Mouse (Mus musculus) embryonic facial prominence, embryonic 14.5 days (tissue): ENCODE data around the gene Cacna1f. TPM values are rescaled to one million over a fixed set of nuclear protein-coding genes. Genes with fewer than 3 reads are reported as not detected.

ENCODE experiments used
- ATAC-seq: fragments of 200-750 bp; cut with Nextera tagmentation; 2 replicates; pipeline ENCODE4 v1.8.0; 2017; ENCODE audit warnings: low read depth, moderate number of reproducible peaks, moderate TSS enrichment
- DNase-seq: peaks from one replicate; pipeline ENCODE4 v3.0.0-alpha.2; 2015; ENCODE audit warnings: low spot score
- H3K27ac ChIP-seq: fragments of 300-500 bp; sonication (generic); replicated peaks from 2 replicates; pipeline ENCODE4 v1.5.1; 2014; ENCODE audit warnings: low read depth, mild to moderate bottlenecking, low read length, moderate library complexity
- H3K27me3 ChIP-seq: fragments of 300-500 bp; sonication (generic); replicated peaks from 2 replicates; pipeline ENCODE4 v1.6.1; 2014; ENCODE audit warnings: low read length; ENCODE audit not compliant: control insufficient read depth, insufficient read depth
- H3K36me3 ChIP-seq: fragments of 300-500 bp; sonication (generic); 2 replicates; pipeline ENCODE4 v1.6.1; 2014; ENCODE audit warnings: low read length, mixed read lengths; ENCODE audit not compliant: control insufficient read depth, insufficient read depth
- H3K4me1 ChIP-seq: fragments of 300-500 bp; sonication (generic); 2 replicates; pipeline ENCODE4 v1.6.1; 2014; ENCODE audit warnings: antibody characterized with exemption, low read length; ENCODE audit not compliant: control insufficient read depth, insufficient read depth
- H3K4me2 ChIP-seq: fragments of 300-500 bp; sonication (generic); 2 replicates; pipeline ENCODE4 v1.6.1; 2014; ENCODE audit warnings: low read depth, mild to moderate bottlenecking, low read length, moderate library complexity, mixed read lengths
- H3K4me3 ChIP-seq: fragments of 300-500 bp; sonication (generic); 2 replicates; pipeline ENCODE4 v1.5.1; 2014; ENCODE audit warnings: low read depth, mild to moderate bottlenecking, low read length
- H3K9ac ChIP-seq: fragments of 300-500 bp; sonication (generic); 2 replicates; pipeline ENCODE4 v1.6.1; 2014; ENCODE audit warnings: low read depth, mild to moderate bottlenecking, low read length, moderate library complexity, mixed read lengths
- H3K9me3 ChIP-seq: fragments of 300-500 bp; sonication (generic); 2 replicates; pipeline ENCODE4 v1.6.1; 2016; ENCODE audit warnings: low read length; ENCODE audit not compliant: control insufficient read depth
- WGBS: fragments of 180-500 bp; shearing (Covaris S2); extraction: QIAGEN DNeasy Blood & Tissue Kit; methylation state at CpG from one replicate; pipeline ENCODE4 v1.1.7; 2014; 5-methylcytosine and 5-hydroxymethylcytosine counted together
- polyA plus RNA-seq: library from polyadenylated mRNA; unstranded; fragments of >200 nt; fragmentation: Nextera tagmentation; extraction: Ambion mirVana; gene quantifications from 2 replicates; pipeline ENCODE4 v1.2.1, GENCODE M21; 2014

Gene Cacna1f
- polyA plus RNA-seq, 1 experiment from 2014 or later: 0.04 TPM

GRCm38 (mm10) chrX:7605575-7605941 lies 1.3 kb upstream of the Cacna1f start:
- no peak for ATAC-seq
- Histone ChIP-seq H3K36me3 (no peaks in the 10 kb centered on the region), H3K9me3 (no peaks in the 10 kb centered on the region), H3K4me2 (no peak overlapping the region), H3K27me3 (no peaks in the 10 kb centered on the region), H3K27ac (no peak overlapping the region), H3K4me3 (no peak overlapping the region), H3K9ac (no peak overlapping the region), H3K4me1 (no peaks in the 10 kb centered on the region)
- 41% methylated on average over 8 of the region's 8 CpGs for WGBS
- no peak for DNase-seq

GRCm38 (mm10) chrX:7610035-7610434 lies 3.2 kb downstream of the Cacna1f start:
- Histone ChIP-seq H3K9me3 (no peaks in the 10 kb centered on the region), H3K4me3 (peak overlapping the region; percentile 39), H3K4me1 (no peaks in the 10 kb centered on the region), H3K27me3 (no peaks in the 10 kb centered on the region), H3K4me2 (peak overlapping the region; percentile 69), H3K36me3 (no peaks in the 10 kb centered on the region), H3K27ac (no peak overlapping the region), H3K9ac (no peak overlapping the region)
- WGBS: 28% methylated on average over 21 of the region's 21 CpGs
- no peak for DNase-seq
- no peak for ATAC-seq

GRCm38 (mm10) chrX:7610536-7611258 lies 3.8 kb downstream of the Cacna1f start:
- ATAC-seq (0 out of 2 replicates have a peak, but pooled peaks have one; percentile 26), DNase-seq (no peak)
- 35% methylated on average over 20 of the region's 26 CpGs for WGBS
- H3K27ac ChIP-seq: no peak overlapping the region
- H3K4me2 ChIP-seq: peak overlapping the region; percentile 69
- H3K36me3 ChIP-seq: no peaks in the 10 kb centered on the region
- peak overlapping the region; percentile 39 for H3K4me3 ChIP-seq
- H3K27me3 ChIP-seq: no peaks in the 10 kb centered on the region
- H3K9me3 ChIP-seq: no peaks in the 10 kb centered on the region
- peak overlapping the region; percentile 49 for H3K9ac ChIP-seq
- H3K4me1 ChIP-seq: no peaks in the 10 kb centered on the region

- DNase-seq: no peak
- no peaks in the 10 kb centered on the region for H3K9me3 ChIP-seq
- ATAC-seq: no peak
- no peak overlapping the region for H3K4me2 ChIP-seq
- H3K27me3 ChIP-seq: no peaks in the 10 kb centered on the region
- no peaks in the 10 kb centered on the region for H3K4me1 ChIP-seq
- H3K27ac ChIP-seq: no peak overlapping the region
- WGBS: 75% methylated on average over 12 of the region's 12 CpGs
- H3K4me3 ChIP-seq: no peak overlapping the region
- no peak overlapping the region for H3K9ac ChIP-seq
- no peaks in the 10 kb centered on the region for H3K36me3 ChIP-seq
These were observed 11.1 kb downstream of the Cacna1f start for GRCm38 (mm10) chrX:7617889-7618551.

- DNase-seq (no peak), ATAC-seq (no peak)
- H3K4me2 ChIP-seq: no peak overlapping the region
- H3K9me3 ChIP-seq: no peaks in the 10 kb centered on the region
- no peak overlapping the region for H3K9ac ChIP-seq
- H3K36me3 ChIP-seq: no peaks in the 10 kb centered on the region
- H3K27ac ChIP-seq: no peak overlapping the region
- H3K27me3 ChIP-seq: no peaks in the 10 kb centered on the region
- H3K4me3 ChIP-seq: no peak overlapping the region
- 95% methylated on average over 4 of the region's 6 CpGs for WGBS
- no peaks in the 10 kb centered on the region for H3K4me1 ChIP-seq
These were observed 25.7 kb downstream of the Cacna1f start for GRCm38 (mm10) chrX:7632560-7632959.

- Histone ChIP-seq H3K4me3 (no peak overlapping the region), H3K4me2 (no peak overlapping the region), H3K27ac (no peak overlapping the region), H3K9ac (no peak overlapping the region), H3K27me3 (0 out of 2 replicates have a peak, but pooled peaks cover 3% of the 10 kb centered on the region), H3K9me3 (no peaks in the 10 kb centered on the region), H3K36me3 (no peaks in the 10 kb centered on the region), H3K4me1 (no peaks in the 10 kb centered on the region)
- 62% methylated on average over 3 of the region's 3 CpGs for WGBS
- ATAC-seq: no peak
- DNase-seq: no peak
These were observed 28.2 kb downstream of the Cacna1f start for GRCm38 (mm10) chrX:7635101-7635500.

GRCm38 (mm10) chrX:7638401-7639091 lies 31.7 kb downstream of the Cacna1f start, which contains the start of gene Syp:
Gene Syp (plus strand): TSS chrX:7638471.
- 20% methylated on average over 18 of the region's 42 CpGs for WGBS
- Histone ChIP-seq H3K4me2 (peak within 1 kb of the TSS; percentile 48), H3K4me3 (peak within 1 kb of the TSS; percentile 28), H3K27me3 (0 out of 2 replicates have a peak, but pooled peaks cover 3% of the 10 kb centered on the region), H3K4me1 (no peaks in the 10 kb centered on the region), H3K36me3 (no peaks in the 10 kb centered on the region), H3K9ac (no peak within 1 kb of the TSS), H3K27ac (no peak within 1 kb of the TSS), H3K9me3 (no peaks in the 10 kb centered on the region)
- peak; percentile 81 for DNase-seq
- ATAC-seq: peak; percentile 89

- no peaks in the 10 kb centered on the region for H3K9me3 ChIP-seq
- ATAC-seq (no peak; the same call in 1 of the 2 replicates), DNase-seq (no peak)
- WGBS: 29% methylated on average over 13 of the region's 13 CpGs
- no peaks in the 10 kb centered on the region for H3K4me1 ChIP-seq
- 0 out of 2 replicates have a peak, but pooled peaks cover 3% of the 10 kb centered on the region for H3K27me3 ChIP-seq
- no peak overlapping the region for H3K27ac ChIP-seq
- H3K4me2 ChIP-seq: no peak overlapping the region; the same call in 1 of the 2 replicates
- H3K9ac ChIP-seq: no peak overlapping the region
- H3K4me3 ChIP-seq: no peak overlapping the region
- no peaks in the 10 kb centered on the region for H3K36me3 ChIP-seq
These were observed 32.8 kb downstream of the Cacna1f start for GRCm38 (mm10) chrX:7639536-7640325.
